Mouse (Mus musculus) retina, postnatal 7 days (tissue): ENCODE measurements around the gene Dnase2b.

Experiments used
- DNase-seq: peaks from one replicate; pipeline ENCODE4 v3.0.0-alpha.2; 2012; ENCODE audit warnings: low read depth, low spot score

Gene Dnase2b

DNA sequence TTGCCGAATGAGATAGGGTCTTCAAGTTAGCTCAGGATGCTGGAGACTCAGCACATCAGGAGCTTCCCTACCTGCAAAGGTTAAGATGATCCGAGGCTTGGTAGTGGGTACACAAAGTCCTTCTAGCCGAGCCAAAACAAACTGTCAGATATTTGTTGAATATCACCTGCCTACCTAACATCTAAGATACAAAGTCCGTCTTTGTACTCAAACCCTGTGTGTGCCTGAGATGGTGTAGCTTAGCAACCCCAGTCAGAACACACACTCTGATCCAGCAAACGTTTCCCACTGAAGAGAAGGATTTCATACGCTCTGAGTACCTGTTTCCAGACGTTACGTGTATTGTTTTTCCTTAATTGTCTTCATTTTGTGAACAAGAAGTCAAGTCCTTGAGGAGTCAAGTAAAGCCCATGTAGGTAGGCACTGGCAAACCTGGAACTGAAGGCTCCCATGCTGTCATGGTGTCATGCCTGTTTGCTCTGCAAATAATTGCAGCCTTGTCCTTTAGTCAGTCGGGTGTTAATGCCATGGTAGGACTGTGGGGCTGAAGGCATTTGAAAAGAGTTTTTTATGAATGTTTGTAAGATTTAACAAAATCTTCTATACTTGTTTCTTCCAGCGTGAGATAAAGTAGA, 45.1 kb downstream of the Dnase2b start, which contains the start of gene Uox:
Gene Uox, plus strand, starts transcription at position 279 of the 635 bp plus-strand sequence.
- no peak for DNase-seq

DNA sequence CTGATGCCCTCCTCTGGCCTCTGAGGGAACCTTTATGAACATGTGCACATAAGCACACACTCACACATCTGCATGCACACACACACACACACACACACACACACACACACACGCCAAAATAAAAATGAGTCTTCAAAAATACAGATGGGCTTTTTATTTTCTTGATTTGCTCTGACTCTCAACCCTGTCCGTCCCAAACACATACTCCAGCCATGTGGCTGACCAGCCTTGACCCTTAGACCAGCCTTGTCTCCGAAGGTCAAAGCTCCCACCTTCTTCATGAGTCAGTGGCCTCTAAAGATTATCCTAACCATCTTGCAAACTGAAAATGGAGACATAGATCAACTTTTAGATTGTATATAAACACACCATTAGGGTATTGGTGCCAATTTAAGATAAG, 45.8 kb downstream of the Dnase2b start:
- DNase-seq, result no peak

DNA sequence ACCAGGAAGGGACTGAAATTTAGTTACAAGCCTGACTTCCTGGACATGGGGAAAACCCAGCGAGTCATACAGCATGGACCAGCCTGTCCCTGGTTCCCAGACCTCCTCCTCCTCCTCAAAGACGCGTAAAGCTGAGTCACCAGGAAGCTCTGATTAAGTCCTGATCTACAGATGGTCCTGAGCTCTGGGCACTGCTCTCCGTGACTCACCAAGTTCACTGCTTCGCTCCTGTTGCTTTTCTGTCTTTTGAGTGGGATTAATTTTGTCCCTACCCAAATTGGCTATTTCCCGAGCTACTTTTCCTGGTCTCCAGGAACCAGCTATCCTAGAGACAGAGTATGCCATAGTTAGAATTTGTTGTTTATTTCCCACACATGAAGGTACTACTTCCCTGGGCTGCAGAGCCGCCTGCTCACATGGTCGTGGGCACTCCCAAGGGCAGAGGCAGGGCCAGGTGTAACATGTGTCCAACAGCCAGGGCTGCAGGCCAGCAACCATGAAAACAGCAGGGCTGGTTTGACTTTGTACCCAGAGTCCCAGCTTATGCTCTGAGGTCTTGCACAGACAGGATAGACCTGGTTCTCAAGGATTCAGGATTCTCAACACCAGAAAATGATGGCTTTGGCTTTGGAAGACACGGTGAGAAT, 47.4 kb downstream of the Dnase2b start:
- DNase-seq, result no peak

DNA sequence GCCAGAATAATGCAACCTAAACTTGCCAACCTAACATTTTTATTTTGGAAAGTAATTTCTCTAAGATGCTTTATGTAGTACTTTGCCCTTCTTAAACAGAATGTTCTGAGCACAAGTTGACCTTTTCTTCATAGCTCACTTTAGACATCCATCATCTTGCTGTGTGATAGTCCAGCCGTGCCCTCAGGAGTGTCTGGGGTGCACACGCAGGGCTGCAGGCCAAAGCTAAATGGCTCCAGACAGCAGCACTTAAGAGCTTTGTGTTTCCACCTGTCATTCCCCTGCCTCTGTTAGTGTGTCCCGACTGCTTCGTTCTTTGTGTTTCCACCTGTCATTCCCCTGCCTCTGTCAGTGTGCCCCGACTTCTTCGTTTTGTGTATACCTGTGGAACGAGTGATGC, 48.0 kb downstream of the Dnase2b start:
- DNase-seq, result no peak

DNA sequence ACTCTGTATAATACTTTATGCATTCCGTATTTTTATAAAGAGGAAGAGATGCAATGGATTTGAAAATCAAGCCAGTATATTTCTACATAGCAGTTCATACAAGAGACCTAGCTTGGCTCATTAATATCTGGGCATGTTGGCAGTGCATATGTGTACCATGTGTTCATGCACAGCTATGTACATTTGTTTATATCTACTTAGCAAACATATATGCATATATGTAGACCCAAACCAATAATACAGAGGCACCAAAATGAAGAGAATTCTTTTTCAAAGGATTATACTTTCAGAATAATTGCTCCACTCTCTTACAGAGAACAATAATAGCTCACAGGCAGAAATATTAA, 50.4 kb downstream of the Dnase2b start:
- DNase-seq, result no peak

GRCm38 (mm10) chr3:146564268-146565064, 50.9 kb downstream of the Dnase2b start:
- peak; percentile 48 for DNase-seq

GRCm38 (mm10) chr3:146562936-146563335, 52.5 kb downstream of the Dnase2b start:
- DNase-seq, result no peak

GRCm38 (mm10) chr3:146557507-146557906, 57.9 kb downstream of the Dnase2b start:
- no peak for DNase-seq

DNA sequence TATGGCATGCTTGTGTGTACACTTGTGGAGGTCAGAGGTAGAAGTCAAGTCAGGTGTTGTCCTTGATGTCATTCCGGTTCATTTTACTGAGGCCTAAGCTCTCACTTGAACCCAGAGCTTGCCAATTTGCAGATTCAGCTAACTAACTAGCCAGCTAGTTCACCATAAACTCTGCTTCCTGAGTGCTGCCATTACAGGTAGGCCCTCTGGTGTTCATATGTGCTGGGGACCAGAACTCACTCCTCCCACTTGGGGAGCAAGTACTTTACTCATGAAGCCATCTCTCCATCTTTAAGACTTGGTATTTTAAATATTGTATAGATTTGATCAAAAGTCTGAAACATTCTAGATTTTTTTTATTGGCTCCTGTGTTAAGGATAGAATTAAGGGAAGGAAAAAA, 58.8 kb downstream of the Dnase2b start:
- DNase-seq, result no peak

- DNase-seq, result no peak
These were observed 60.6 kb downstream of the Dnase2b start for GRCm38 (mm10) chr3:146554816-146555215.

- no peak for DNase-seq
These were observed 71.8 kb downstream of the Dnase2b start for GRCm38 (mm10) chr3:146543632-146544031.

DNA sequence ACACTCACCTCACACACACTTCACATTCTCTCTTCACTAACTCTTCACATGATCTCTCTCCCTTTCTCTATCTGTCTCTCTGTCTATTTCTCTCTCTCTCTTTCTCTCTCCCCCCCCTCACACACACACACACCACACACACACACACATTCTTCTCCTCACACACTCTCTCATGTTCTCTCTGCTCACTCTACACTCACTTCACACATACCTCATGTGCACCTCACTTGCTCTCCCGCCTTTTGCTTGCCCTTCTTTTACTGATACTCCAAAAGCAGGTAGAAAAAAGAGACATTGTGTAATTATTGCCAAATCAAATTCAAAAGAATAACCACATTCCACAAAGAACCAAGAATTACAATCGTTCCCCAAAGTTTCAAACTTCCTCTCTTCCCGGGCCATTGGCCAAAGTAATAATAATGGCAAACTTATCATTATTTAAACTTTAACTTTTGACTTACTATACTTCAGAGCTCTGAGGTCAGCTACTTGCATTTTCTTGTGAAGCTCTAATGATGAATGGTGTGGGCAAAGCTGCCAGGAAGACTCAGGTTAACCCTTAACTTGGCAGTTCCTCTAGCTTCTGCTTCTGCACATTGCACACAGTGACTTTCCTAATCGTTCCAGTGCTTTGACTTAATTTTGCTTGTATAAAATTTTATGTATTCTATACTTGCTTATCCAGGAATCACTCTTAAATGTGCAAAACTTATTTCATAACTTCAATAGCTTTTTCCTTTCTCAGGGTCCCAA, 74.7 kb downstream of the Dnase2b start:
- DNase-seq, result no peak

GRCm38 (mm10) chr3:146534986-146535385, 80.4 kb downstream of the Dnase2b start:
- no peak for DNase-seq
